Mouse (Mus musculus) testis, adult 2 months (tissue): ENCODE results near the gene Efhc1.

Source experiments
- CTCF ChIP-seq: fragments of 200-500 bp; IDR thresholded peaks from 2 replicates; pipeline ENCODE4 v1.5.1; 2012; ENCODE audit warnings: low read depth, mild to moderate bottlenecking, inconsistent platforms, low read length, moderate library complexity; ENCODE audit not compliant: control insufficient read depth, insufficient read depth, insufficient replicate concordance
- POLR2A ChIP-seq: fragments of 200-500 bp; IDR thresholded peaks from 2 replicates; pipeline ENCODE4 v1.6.1; 2012; ENCODE audit warnings: low read depth, mild to moderate bottlenecking, inconsistent platforms, low read length, moderate library complexity; ENCODE audit not compliant: control insufficient read depth

- TF ChIP-seq CTCF (no peak), POLR2A (no peak)
These were observed 3.5 kb downstream of the Efhc1 start for GRCm38 (mm10) chr1:20954876-20955275.
